Mouse (Mus musculus): ENCODE results near the gene Fam181a. TPM values are rescaled to one million over a fixed set of nuclear protein-coding genes. Genes with fewer than 3 reads are reported as not detected.

Fam181a gene
- total RNA-seq, 2 experiments from 2014 or later: 3.4 to 4.1 TPM

- peak; percentile 52 to 62 for DNase-seq (ENCODE audit: low spot score in 2 of 2)
These were observed 4.0 kb downstream of the Fam181a start for GRCm38 (mm10) chr12:103314640-103315361.

- DNase-seq (ENCODE audit: low spot score in 2 of 2): no peak
These were observed 5.2 kb downstream of the Fam181a start for GRCm38 (mm10) chr12:103315831-103316545.

- peak; percentile 58 to 62 for DNase-seq (ENCODE audit: low spot score in 2 of 2)
These were observed 12.0 kb downstream of the Fam181a start for GRCm38 (mm10) chr12:103322801-103323200.

GRCm38 (mm10) chr12:103325156-103325857 lies 14.5 kb downstream of the Fam181a start:
- DNase-seq (ENCODE audit: low spot score in 2 of 2): peak; percentile 90 to 92

- DNase-seq (ENCODE audit: low spot score in 2 of 2): no peak
These were observed 15.8 kb downstream of the Fam181a start for GRCm38 (mm10) chr12:103326569-103326968.

- no peak for DNase-seq (ENCODE audit: low spot score in 2 of 2)
These were observed 16.3 kb downstream of the Fam181a start for GRCm38 (mm10) chr12:103327107-103327506.

- DNase-seq (ENCODE audit: low spot score in 2 of 2): no peak
These were observed 17.8 kb downstream of the Fam181a start for GRCm38 (mm10) chr12:103328448-103329191.

DNA sequence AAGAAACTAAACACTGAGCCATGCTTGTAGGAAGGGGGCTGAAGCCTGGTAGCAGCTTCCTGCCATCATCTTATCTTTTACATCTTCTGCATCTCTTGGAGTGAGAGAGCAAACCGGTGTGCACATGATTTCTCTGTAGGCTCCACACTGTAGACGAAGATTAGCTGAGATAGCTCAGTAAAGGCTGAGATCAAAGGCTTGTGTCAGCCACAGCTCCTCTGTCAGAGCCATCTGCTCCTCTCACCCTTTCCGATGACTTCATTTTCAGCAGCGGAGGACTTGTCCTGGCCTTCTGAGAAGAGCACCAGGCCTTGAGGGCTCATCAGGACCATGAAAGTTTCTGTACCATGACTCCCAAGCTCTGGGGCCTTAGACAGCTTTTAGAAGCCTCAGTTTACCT lies 20.7 kb downstream of the Fam181a start:
- no peak for DNase-seq (ENCODE audit: low spot score in 2 of 2)

- no peak for DNase-seq (ENCODE audit: low spot score in 2 of 2)
These were observed 22.1 kb downstream of the Fam181a start for GRCm38 (mm10) chr12:103332879-103333278.

DNA sequence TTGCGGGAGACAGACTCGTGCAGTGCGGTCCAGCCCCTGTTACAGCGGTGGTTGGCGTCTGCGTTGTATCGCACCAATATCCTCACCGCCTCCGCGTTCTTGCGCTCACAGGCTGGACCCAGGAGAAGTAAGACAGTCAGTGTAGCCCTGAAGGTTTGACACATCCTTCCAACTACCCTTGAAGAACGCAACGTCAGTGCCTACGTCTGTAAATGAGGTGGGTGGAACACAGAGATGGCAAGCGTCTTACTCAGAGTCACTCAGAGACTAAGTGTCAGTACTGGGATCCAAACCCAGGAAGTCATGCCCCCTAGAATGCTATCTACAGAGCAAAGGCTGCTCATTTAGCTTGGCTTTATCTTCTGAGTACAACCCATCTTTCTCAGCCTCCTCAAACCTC lies 22.7 kb downstream of the Fam181a start:
- no peak for DNase-seq (ENCODE audit: low spot score in 2 of 2)

- no peak for DNase-seq (ENCODE audit: low spot score in 2 of 2)
These were observed 26.0 kb downstream of the Fam181a start for GRCm38 (mm10) chr12:103336766-103337165.

DNA sequence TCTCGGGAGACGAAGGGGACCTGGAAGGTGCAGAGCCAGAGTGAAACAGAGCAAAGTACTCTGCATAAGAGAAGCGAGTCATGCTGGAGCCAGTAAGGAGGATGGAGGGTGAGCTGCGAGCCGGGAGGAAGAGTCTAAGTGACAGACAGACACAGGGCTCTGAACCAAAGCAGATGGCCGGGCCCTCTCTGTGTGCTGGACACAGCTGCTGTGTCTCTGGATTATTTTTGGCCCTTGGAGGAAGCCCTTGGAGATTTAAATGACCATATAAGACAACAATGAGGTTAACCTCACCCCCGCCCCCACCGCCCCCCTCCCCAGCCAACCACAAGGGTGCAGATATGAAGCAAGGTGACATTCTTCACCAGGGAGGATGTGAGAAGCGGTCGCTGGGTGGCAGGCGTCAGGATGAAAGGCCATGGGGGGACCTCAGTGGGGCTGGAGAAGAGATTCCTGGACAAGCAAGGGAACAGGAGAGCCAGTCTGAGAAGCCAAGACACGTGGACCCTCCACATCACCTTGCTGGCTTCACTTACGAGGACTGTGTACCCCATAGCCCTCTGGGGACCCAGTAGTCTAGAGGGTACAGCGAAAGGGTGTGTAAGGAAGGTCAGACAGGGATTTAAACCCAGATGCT lies 27.5 kb downstream of the Fam181a start:
- DNase-seq (ENCODE audit: low spot score in 2 of 2): no peak

GRCm38 (mm10) chr12:103341212-103341611 lies 30.4 kb downstream of the Fam181a start:
- DNase-seq (ENCODE audit: low spot score in 2 of 2): no peak

GRCm38 (mm10) chr12:103343456-103343855 lies 32.7 kb downstream of the Fam181a start:
- no peak for DNase-seq (ENCODE audit: low spot score in 2 of 2)

GRCm38 (mm10) chr12:103344934-103345333 lies 34.2 kb downstream of the Fam181a start:
- no peak for DNase-seq (ENCODE audit: low spot score in 2 of 2)

DNA sequence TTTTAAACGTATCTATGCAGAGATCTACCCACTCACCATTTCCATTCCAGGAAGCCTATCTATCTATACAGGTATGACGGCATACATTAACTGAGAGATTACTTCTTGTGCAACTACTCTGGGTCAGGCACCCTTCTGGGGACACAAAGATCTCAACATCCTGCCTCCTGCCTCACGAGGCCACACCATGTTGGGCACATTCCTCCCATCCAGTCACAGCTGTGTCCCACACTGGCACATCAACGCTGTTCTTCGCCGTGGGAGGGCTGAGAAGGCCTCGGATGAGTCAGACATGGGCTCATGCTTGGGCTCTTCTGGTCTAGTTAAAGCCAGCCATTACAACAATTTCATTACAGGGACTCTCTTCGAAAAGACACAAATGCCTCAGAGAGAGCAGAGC lies 36.2 kb downstream of the Fam181a start:
- no peak for DNase-seq (ENCODE audit: low spot score in 2 of 2)

DNA sequence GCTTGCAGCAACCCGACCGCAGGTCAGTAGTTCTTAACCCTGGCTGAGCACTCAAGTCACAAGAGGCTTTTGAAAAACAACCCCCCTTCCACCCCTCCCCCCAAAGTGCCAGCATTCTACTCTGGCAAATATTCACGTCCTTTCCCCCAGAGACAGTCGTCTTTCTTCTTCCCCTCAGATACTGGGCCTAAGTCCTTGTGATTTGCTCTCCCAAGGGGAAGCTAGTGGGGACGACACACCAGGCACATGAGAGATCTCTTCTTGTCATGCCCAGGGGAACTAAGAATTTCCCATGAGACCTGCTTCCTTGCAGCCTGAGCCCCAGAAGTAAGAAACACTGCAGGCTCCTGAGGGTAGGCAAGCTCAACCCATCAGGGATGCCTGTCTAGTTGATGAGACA lies 36.6 kb downstream of the Fam181a start:
- no peak for DNase-seq (ENCODE audit: low spot score in 2 of 2)

DNA sequence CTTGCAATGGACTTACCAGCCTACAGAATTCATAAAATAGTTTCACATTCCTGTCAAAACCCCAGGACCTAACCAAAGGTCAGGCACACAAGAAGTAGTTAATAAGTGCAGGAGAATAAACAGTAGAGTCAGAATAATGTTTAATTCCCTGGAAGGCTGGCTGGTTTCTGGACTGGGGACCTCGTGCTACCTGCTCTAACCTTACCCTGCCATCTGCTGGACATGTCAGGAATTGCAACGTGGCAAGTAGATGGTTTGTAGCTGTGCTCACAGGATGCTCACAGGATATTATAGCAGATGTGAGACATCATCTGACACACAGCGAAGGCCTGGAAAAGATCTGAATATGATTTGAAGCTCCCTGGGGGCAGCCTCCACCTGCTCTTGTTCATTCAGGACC lies 37.7 kb downstream of the Fam181a start:
- peak; percentile 88 to 89 for DNase-seq (ENCODE audit: low spot score in 2 of 2)

GRCm38 (mm10) chr12:103352735-103353134 lies 42.0 kb downstream of the Fam181a start:
- no peak for DNase-seq (ENCODE audit: low spot score in 2 of 2)

GRCm38 (mm10) chr12:103353538-103353937 lies 42.8 kb downstream of the Fam181a start:
- peak; percentile 41 to 52 for DNase-seq (ENCODE audit: low spot score in 2 of 2)

All from layer of hippocampus, postnatal 10 days (tissue).